Mouse (Mus musculus) liver, embryonic 15.5 days (tissue): Measurements from ENCODE around the gene Arhgdib. TPM values are rescaled to one million over a fixed set of nuclear protein-coding genes. Genes with fewer than 3 reads are reported as not detected.

Source experiments
- ATAC-seq: fragments of 200-750 bp; cut with Nextera tagmentation; 2 replicates; pipeline ENCODE4 v1.8.0; 2017; ENCODE audit warnings: moderate number of reproducible peaks, mild to moderate bottlenecking, moderate library complexity; ENCODE audit not compliant: insufficient read depth
- H3K27ac ChIP-seq: fragments of 300-500 bp; sonication (generic); replicated peaks from 2 replicates; pipeline ENCODE4 v1.5.1; 2015; ENCODE audit warnings: mild to moderate bottlenecking, inconsistent platforms
- H3K27me3 ChIP-seq: fragments of 300-500 bp; sonication (generic); 2 replicates; pipeline ENCODE4 v1.6.1; 2015; ENCODE audit warnings: mild to moderate bottlenecking, inconsistent platforms
- H3K36me3 ChIP-seq: fragments of 300-500 bp; sonication (generic); replicated peaks from 2 replicates; pipeline ENCODE4 v1.6.1; 2015; ENCODE audit warnings: moderate library complexity, mild to moderate bottlenecking, inconsistent platforms
- H3K4me1 ChIP-seq: fragments of 300-500 bp; sonication (generic); replicated peaks from 2 replicates; pipeline ENCODE4 v1.6.1; 2015; ENCODE audit warnings: inconsistent platforms
- H3K4me2 ChIP-seq: fragments of 300-500 bp; sonication (generic); 2 replicates; pipeline ENCODE4 v1.6.1; 2015; ENCODE audit warnings: moderate library complexity, mild to moderate bottlenecking, inconsistent platforms
- H3K4me3 ChIP-seq: fragments of 300-500 bp; sonication (generic); replicated peaks from 2 replicates; pipeline ENCODE4 v1.5.1; 2015; ENCODE audit warnings: mild to moderate bottlenecking, inconsistent platforms
- H3K9ac ChIP-seq: fragments of 300-500 bp; sonication (generic); 2 replicates; pipeline ENCODE4 v1.6.1; 2015; ENCODE audit warnings: moderate library complexity, mild to moderate bottlenecking, inconsistent platforms
- H3K9me3 ChIP-seq: fragments of 300-500 bp; sonication (generic); replicated peaks from 2 replicates; pipeline ENCODE4 v1.6.1; 2016; ENCODE audit warnings: inconsistent platforms
- WGBS: fragments of 180-500 bp; shearing (Covaris S2); methylation state at CpG from one replicate; pipeline ENCODE4 v1.1.7; 2015; ENCODE audit warnings: mixed read lengths; ENCODE audit not compliant: insufficient replicate concordance; 5-methylcytosine and 5-hydroxymethylcytosine counted together
- polyA plus RNA-seq: library from polyadenylated mRNA; unstranded; fragments of >200 nt; fragmentation: Nextera tagmentation; extraction: Ambion mirVana; gene quantifications from 2 replicates; pipeline ENCODE4 v1.2.1, GENCODE M21; 2015

Arhgdib gene
- polyA plus RNA-seq, 1 experiment from 2014 or later: 172 TPM

DNA sequence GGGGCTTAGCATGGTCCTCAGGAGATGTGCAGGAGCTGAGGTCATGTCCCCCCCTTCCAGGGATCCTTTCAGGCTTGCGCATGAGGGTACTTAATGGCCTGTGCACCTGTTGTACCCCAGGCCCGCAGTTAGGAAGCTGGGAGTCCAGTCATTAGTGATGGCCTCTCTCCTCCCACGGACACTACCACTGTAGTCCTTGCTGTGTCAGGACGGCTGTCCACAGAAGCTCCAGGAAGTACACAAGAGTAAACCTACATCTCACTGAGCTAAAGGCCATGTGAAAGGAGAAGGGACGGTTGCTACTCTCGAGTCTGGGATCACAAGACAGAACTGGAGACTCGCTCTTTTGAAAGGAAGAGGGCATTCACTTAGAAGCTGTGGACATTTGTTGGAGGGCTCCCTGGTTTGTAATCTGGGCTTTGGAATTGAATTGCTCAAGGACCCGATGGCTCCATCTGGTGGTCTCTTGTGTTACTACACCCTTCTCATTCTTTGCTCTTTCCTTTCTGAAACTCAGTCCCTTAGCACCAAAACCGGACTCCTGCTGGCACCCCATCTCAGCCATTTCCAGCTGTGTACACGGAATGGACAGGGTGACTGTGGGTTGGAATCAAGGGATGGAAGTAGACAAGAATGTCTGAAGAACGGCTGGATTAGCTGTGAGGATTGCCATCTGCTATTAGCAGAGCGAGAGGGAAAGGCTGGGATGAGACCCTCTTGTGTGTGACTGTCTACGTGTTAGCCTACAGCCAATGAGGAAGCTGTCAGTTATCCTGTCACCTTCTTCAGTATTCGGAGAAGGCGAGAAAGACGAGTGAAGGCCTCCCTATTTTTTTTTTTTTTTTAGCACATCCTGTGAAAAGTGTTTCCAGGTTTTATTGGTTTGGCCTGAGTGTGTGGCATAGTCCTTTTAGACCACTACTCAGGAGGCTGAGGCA, 21.1 kb downstream of the Arhgdib start:
- no peaks in the 10 kb centered on the region for H3K9me3 ChIP-seq
- ATAC-seq: 0 out of 2 replicates have a peak, but pooled peaks have one; percentile 28
- H3K4me3 ChIP-seq: no peak overlapping the region
- no peak overlapping the region for H3K4me2 ChIP-seq
- H3K27me3 ChIP-seq: no peaks in the 10 kb centered on the region
- 30% methylated on average over 16 of the region's 16 CpGs for WGBS
- no peak overlapping the region for H3K27ac ChIP-seq
- H3K36me3 ChIP-seq: peaks cover 5% of the 10 kb centered on the region; the same call in 1 of the 2 replicates
- H3K4me1 ChIP-seq: no peaks in the 10 kb centered on the region
- H3K9ac ChIP-seq: no peak overlapping the region

DNA sequence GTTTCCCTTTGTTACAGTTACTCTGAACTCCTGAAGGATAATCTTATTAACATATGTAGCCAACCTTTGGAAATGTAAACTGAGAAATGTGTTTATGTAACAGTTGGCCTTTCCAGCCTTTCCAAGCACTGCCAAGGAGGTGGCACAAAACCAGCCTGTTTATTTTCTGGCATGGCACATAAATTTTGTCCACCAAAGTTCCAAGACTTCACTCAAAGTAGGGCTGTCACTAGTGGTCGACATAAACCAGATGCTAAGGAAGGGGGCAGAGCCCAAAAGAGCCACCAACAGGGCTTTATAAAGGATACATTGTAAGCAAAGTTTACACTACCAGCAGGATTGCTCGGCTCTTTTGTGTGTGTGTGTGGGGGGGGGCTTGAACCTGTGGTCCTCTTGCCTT, 23.8 kb downstream of the Arhgdib start:
- peaks cover 4% of the 10 kb centered on the region; the same call in 1 of the 2 replicates for H3K27me3 ChIP-seq
- no peak overlapping the region for H3K27ac ChIP-seq
- H3K9ac ChIP-seq: no peak overlapping the region
- no peaks in the 10 kb centered on the region for H3K9me3 ChIP-seq
- no peak for ATAC-seq
- no peak overlapping the region for H3K4me2 ChIP-seq
- no peak overlapping the region for H3K4me3 ChIP-seq
- no peaks in the 10 kb centered on the region for H3K36me3 ChIP-seq
- H3K4me1 ChIP-seq: peaks cover 6% of the 10 kb centered on the region; the same call in 1 of the 2 replicates
- 51% methylated on average over 2 of the region's 2 CpGs for WGBS

DNA sequence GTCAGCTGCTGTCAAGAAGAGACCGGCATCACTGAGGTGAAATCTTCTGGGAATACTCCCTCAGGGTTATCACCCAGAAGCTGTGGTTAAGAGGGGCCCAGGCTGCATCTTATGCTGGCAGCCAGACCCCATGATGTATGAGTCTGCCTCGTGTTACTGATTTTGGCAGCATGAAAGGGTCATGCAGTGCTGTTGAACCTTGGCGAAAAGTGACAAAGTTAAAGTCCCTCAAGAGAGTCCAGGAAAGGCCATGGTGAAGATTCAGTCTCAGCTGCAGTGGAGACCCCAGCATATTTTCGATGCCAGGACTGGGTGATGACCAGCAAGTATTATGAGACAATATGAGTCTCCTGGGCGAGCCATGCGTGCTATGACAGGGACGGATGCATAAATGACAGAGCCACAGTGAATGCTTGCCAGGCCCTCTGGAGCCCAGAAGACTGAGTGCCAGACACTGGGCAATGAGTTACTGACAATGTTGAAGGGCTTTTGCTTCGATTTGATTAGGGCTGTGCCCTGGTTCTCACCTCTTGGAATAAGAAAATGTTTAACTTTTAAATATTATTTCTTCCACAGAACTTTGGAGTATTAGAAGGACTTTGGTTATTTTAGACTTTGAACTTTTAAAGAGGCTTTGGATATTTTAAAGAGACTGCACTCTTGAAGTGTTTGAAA, 25.8 kb downstream of the Arhgdib start:
- no peak for ATAC-seq
- H3K4me1 ChIP-seq: peaks cover 6% of the 10 kb centered on the region; the same call in 1 of the 2 replicates
- no peaks in the 10 kb centered on the region for H3K9me3 ChIP-seq
- H3K4me3 ChIP-seq: no peak overlapping the region
- WGBS: 62% methylated on average over 8 of the region's 8 CpGs
- H3K4me2 ChIP-seq: no peak overlapping the region
- no peaks in the 10 kb centered on the region for H3K36me3 ChIP-seq
- H3K27me3 ChIP-seq: peaks cover 4% of the 10 kb centered on the region; the same call in 1 of the 2 replicates
- no peak overlapping the region for H3K27ac ChIP-seq
- H3K9ac ChIP-seq: no peak overlapping the region

DNA sequence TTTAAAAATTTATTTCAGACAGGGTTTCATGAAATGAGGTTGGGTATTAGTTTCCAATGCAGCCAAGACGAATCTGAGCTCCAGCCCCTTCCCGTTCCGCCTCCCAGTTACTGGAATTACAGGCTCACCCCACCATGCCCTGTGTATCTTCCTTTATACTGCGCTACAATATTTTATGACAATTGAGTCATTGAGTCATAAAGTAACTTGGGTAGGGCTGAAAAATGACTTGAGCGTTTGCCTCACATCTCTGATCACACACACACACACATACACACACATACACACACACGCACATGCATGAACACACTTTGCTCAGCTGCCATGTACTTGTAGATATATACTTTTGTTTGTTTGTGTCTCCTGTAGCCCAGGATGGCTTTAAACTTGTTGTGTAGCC, 27.5 kb downstream of the Arhgdib start:
- H3K4me1 ChIP-seq: peaks cover 6% of the 10 kb centered on the region; the same call in 1 of the 2 replicates
- no peak for ATAC-seq
- H3K4me3 ChIP-seq: no peak overlapping the region
- no peaks in the 10 kb centered on the region for H3K36me3 ChIP-seq
- no peak overlapping the region for H3K9ac ChIP-seq
- 81% methylated on average over 6 of the region's 6 CpGs for WGBS
- no peak overlapping the region for H3K27ac ChIP-seq
- H3K4me2 ChIP-seq: no peak overlapping the region
- H3K9me3 ChIP-seq: no peaks in the 10 kb centered on the region
- H3K27me3 ChIP-seq: peaks cover 4% of the 10 kb centered on the region; the same call in 1 of the 2 replicates

DNA sequence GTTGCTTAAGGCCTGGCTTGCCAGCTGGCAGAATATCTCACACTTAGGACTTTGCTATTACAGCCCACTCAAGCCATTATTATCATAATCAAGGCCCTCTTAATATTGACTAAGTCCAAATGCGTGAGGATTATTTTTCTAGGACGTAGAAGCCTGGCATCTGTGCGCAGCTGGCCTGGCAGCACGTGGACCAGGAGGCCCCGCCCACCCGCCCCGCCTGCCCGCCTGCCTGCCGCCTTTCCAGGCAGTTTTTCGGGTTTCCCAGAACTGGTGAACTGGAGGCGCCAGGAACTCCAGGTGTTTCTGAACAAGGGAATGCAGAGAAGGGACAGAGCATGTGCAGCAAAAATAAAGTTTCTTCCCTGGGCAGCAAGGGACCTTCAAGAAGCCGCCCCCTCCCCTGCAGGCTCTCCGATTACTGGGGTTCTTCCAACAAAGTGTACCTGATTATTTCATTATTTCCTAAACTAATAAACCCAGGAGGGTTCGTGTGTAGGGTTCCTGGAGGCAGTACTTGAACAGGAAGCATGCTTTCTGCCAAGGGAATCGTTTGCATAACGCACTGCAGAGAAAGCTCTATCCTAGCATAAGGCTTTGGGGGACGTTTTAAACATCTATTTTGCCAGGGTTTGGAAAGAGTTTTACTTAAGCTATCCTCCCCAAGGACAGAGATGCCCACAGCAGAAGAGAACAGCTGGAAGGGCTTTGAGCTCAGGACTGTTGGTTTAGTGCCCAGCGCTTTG, 28.1 kb downstream of the Arhgdib start:
- H3K27ac ChIP-seq: no peak overlapping the region
- H3K36me3 ChIP-seq: no peaks in the 10 kb centered on the region
- 23% methylated on average over 18 of the region's 18 CpGs for WGBS
- no peak overlapping the region for H3K4me3 ChIP-seq
- peak overlapping the region; percentile 39; the same call in 1 of the 2 replicates for H3K4me2 ChIP-seq
- peaks cover 4% of the 10 kb centered on the region; the same call in 1 of the 2 replicates for H3K27me3 ChIP-seq
- H3K9ac ChIP-seq: no peak overlapping the region
- H3K9me3 ChIP-seq: no peaks in the 10 kb centered on the region
- H3K4me1 ChIP-seq: peaks cover 6% of the 10 kb centered on the region; the same call in 1 of the 2 replicates
- no peak for ATAC-seq

DNA sequence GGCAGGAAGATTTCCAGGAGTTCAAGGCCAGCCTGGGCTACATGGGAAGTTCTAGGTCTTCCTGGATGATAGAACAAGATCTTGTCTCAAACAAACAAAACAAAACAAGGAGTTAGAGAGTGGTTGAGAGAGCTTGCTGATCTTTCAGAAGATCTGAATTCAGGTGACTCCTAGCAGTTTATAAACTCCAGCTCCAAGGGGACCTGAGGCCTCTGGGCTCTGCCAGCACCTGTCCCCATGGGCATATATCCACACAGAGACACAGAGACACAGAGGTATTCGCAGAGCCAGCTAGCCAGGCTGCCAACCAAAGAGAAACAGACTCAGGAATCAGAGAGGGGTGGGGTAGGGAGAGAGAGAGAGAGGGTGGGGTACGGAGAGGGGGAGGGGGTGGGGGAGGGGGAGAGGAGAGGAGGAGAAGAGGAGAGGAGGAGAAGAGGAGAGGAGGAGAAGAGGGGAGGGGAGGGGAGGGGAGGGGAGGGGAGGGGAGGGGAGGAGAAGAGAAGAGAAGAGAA, 28.9 kb downstream of the Arhgdib start:
- no peak overlapping the region for H3K27ac ChIP-seq
- H3K4me3 ChIP-seq: no peak overlapping the region
- H3K4me1 ChIP-seq: peaks cover 6% of the 10 kb centered on the region; the same call in 1 of the 2 replicates
- 69% methylated on average over 1 of the region's 2 CpGs for WGBS
- no peak overlapping the region for H3K4me2 ChIP-seq
- H3K36me3 ChIP-seq: no peaks in the 10 kb centered on the region
- no peak overlapping the region for H3K9ac ChIP-seq
- H3K9me3 ChIP-seq: no peaks in the 10 kb centered on the region
- ATAC-seq: no peak
- peaks cover 4% of the 10 kb centered on the region; the same call in 1 of the 2 replicates for H3K27me3 ChIP-seq

DNA sequence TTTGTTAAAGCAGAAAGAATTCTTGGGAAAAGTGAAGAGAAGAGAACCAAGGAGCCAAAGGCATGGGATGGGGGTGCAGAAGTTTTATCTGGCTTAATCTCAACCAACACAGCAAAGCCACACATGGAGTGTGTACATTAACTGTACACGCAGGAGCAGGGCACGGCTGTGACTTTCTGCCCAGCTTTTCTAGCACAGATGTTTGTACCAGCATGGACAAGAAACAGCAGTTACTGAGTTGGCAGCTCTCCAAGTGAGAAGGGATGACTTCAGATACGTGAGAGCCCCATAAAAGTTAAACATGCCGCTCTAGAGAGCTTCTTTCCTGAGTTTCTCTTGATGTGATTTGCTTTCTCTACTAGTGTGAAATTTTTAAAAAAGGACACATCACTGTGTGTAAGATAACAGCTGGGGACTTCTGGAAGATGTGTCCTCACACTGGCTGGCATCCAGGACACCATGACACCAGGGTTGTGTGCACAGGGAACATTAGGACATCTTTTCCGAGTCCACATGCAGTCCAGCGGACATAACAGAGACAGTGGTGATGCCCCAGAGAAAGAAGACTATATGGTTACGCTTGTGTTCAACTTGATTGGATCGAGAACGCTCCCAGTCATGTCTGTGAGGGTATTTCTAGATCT, 31.3 kb downstream of the Arhgdib start:
- Histone ChIP-seq H3K27ac (no peak overlapping the region), H3K9ac (no peak overlapping the region), H3K4me1 (peaks cover 6% of the 10 kb centered on the region; the same call in 1 of the 2 replicates), H3K27me3 (peaks cover 4% of the 10 kb centered on the region; the same call in 1 of the 2 replicates), H3K36me3 (no peaks in the 10 kb centered on the region), H3K4me2 (no peak overlapping the region), H3K9me3 (no peaks in the 10 kb centered on the region), H3K4me3 (no peak overlapping the region)
- 63% methylated on average over 9 of the region's 9 CpGs for WGBS
- no peak for ATAC-seq

DNA sequence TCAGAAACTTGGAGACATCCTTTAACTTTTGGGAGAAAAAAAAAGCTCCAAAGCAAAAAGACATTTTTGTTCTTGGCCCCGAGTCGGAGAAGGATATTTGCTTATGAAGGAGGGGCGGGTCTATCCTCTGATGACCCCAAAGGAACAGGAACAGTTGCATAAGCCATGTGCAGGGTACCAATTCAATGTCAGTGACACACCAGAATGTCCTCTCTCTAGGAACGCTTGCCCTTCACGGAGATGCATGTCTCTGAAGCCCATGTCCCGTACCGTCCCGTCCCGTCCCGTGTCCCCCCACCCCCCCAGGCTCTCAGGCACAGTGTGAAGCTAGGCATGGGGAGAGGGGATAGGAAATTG, 34.8 kb downstream of the Arhgdib start:
- Histone ChIP-seq H3K4me2 (no peak overlapping the region), H3K27ac (no peak overlapping the region), H3K9ac (no peak overlapping the region), H3K36me3 (no peaks in the 10 kb centered on the region), H3K4me1 (no peaks in the 10 kb centered on the region), H3K27me3 (no peaks in the 10 kb centered on the region), H3K9me3 (no peaks in the 10 kb centered on the region), H3K4me3 (no peak overlapping the region)
- no peak for ATAC-seq
- WGBS: 67% methylated on average over 10 of the region's 10 CpGs

DNA sequence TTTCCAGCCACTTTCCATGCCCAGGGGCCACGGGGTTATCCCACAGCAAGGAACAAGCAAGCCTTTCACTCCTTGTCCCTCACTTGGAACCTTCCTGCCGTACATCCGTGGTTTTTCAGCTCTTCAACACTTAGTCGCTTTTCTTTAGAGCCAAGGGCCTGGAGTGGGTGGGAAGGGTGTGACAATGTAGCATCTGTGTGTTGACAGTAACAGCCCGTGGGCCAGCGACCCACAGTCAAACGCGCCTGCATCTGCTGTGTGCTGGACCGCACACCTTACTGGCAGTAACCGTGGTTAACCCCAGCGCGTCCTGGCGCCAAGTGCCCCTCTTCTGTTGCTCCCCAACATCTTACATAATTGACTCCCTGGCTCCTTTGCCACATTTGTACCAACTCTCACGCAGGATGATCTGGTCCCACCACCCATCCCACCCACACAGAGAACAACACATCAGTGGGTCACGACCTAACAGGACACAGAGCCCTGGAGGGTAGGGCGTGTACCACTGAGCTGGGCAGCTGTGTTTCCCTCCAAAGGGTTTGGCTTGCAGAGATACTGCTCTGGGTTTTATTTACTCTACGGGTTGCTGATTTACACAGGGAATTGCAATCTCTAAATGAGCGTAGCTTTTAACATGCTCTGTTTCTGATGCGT, 35.3 kb downstream of the Arhgdib start:
- H3K4me3 ChIP-seq: no peak overlapping the region
- H3K4me2 ChIP-seq: no peak overlapping the region
- no peak for ATAC-seq
- 70% methylated on average over 19 of the region's 19 CpGs for WGBS
- H3K36me3 ChIP-seq: no peaks in the 10 kb centered on the region
- no peaks in the 10 kb centered on the region for H3K9me3 ChIP-seq
- no peaks in the 10 kb centered on the region for H3K4me1 ChIP-seq
- H3K9ac ChIP-seq: no peak overlapping the region
- H3K27ac ChIP-seq: no peak overlapping the region
- H3K27me3 ChIP-seq: no peaks in the 10 kb centered on the region
